Mouse (Mus musculus): ENCODE measurements around the gene Gm9837. TPM values are rescaled to one million over a fixed set of nuclear protein-coding genes. Genes with fewer than 3 reads are reported as not detected.

Gm9837 gene
- total and polyA plus RNA-seq, 3 experiments = not detected

DNA sequence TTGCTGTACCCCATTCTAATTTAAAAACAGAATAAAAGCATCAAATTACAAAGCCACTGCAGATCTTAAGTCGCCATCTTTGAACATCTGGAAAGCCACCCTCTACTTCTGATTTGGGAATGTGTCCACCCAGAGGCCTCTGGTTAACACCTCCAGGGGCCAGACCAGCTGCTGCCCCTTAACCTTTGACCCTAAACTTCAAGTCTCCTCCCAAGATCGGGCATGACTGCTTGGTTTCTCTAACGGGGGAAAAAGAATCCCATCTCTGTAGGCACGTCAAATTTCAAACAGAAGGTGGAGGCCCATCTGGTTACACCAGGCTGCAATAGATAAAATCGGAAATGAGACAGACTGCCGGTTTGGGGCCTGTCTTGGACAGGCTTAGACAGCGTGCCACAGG lies 7.6 kb upstream of the Gm9837 start:
- in situ Hi-C loops (cut with MboI; ENCODE audit: low pct_ligation_motif_present, low pct_unique_long_range_greater_than_20kb, low sequenced_read_pairs) = no loop called here

DNA sequence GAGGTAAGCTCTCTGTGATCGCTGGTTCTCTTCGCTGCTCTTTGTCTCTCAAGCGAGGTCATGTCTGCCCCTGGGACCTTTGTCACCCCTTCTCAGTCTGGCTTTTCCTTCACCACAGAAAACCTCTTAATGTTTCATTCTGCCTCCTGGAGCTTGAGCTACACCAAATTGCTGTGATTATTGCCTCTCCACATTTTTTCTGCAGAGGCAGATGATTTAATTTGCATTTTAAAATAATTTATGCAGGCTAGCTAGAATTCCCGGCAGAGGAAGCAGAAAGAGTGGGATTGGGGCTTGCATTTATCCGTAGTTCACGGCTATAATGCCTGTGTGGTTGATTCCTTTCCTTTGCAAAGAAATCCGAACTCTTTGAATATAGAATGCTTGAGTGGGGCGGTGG lies 5.3 kb upstream of the Gm9837 start:
- no peak overlapping the region for H3K9ac ChIP-seq (ENCODE audit: insufficient read depth, low read depth)
- in situ Hi-C loops (cut with MboI; ENCODE audit: low pct_ligation_motif_present, low pct_unique_long_range_greater_than_20kb, low sequenced_read_pairs) = no loop called here

More for the DNA sequence above, 7.6 kb upstream of the Gm9837 start:
- no peak overlapping the region for H3K4me2 ChIP-seq (ENCODE audit: insufficient read depth, low read depth, poor library complexity, severe bottlenecking)
- peaks cover 0 to 2% of the 10 kb centered on the region in 2 experiments for H3K36me3 ChIP-seq (replicated peaks in 1 of 2; ENCODE audit: control insufficient read depth in 1 of 2, insufficient read depth in 1 of 2, low read length in 1 of 2)
- dilution Hi-C loops (cut with MboI; ENCODE audit: extremely low pct_ligation_motif_present, extremely low pct_unique_long_range_greater_than_20kb, low sequenced_read_pairs) = no loop called here
- peaks cover 5% of the 10 kb centered on the region for H3K27me3 ChIP-seq (replicated peaks)
- no peak for DNase-seq (ENCODE audit: extremely low read depth)
- H3K9ac ChIP-seq (ENCODE audit: insufficient read depth, low read depth) = no peak overlapping the region
- H3K9me3 ChIP-seq (replicated peaks; ENCODE audit: low read length) = peaks cover 21% of the 10 kb centered on the region
- no peak overlapping the region for H3K27ac ChIP-seq (ENCODE audit: insufficient read depth, low read depth)
- TF ChIP-seq GABPA (IDR thresholded peaks at IDR 0.05; ENCODE audit: insufficient replicate concordance, low read depth, low read length) (no peak), POLR2A (IDR thresholded peaks at IDR 0.05; ENCODE audit: low read depth, low read length) (no peak), PAX5 (IDR thresholded peaks at IDR 0.05; ENCODE audit: low read length) (no peak), JUND (conservative IDR thresholded peaks at IDR 0.05; ENCODE audit: low read depth, low read length) (no peak), SIN3A (IDR thresholded peaks at IDR 0.05; ENCODE audit: low read length) (no peak), MAX (IDR thresholded peaks at IDR 0.05; ENCODE audit: low read length) (no peak), KAT2A (IDR thresholded peaks at IDR 0.05; ENCODE audit: insufficient replicate concordance, low read length) (no peak), BHLHE40 (IDR thresholded peaks at IDR 0.05; ENCODE audit: low read depth, low read length) (no peak), ETS1 (conservative IDR thresholded peaks at IDR 0.05; ENCODE audit: low read depth, low read length) (no peak), MAZ (IDR thresholded peaks at IDR 0.05; ENCODE audit: low read depth, low read length) (no peak), RCOR1 (conservative IDR thresholded peaks at IDR 0.05; ENCODE audit: low read depth, low read length) (no peak), E2F4 (IDR thresholded peaks at IDR 0.05; ENCODE audit: insufficient replicate concordance, low read depth, low read length) (no peak), POLR2AphosphoS2 (IDR thresholded peaks at IDR 0.05; ENCODE audit: low read depth, low read length) (no peak), ZKSCAN1 (IDR thresholded peaks at IDR 0.05; ENCODE audit: borderline replicate concordance, low read depth, low read length) (no peak), CTCF (conservative IDR thresholded peaks at IDR 0.05 in 1 of 2, IDR thresholded peaks at IDR 0.05 in 1 of 2; ENCODE audit: low read depth in 2 of 2, low read length in 2 of 2) (no peak), USF2 (conservative IDR thresholded peaks at IDR 0.05; ENCODE audit: low read depth, low read length) (no peak)
- no peak overlapping the region for H3K4me3 ChIP-seq (replicated peaks in 1 of 3; ENCODE audit: low read depth in 2 of 3, low read length in 2 of 3, poor library complexity in 1 of 3)
- H3K4me1 ChIP-seq (ENCODE audit: control insufficient read depth in 1 of 2, insufficient read depth in 2 of 2) = no peaks in the 10 kb centered on the region
- H3K79me2 ChIP-seq (replicated peaks; ENCODE audit: control insufficient read depth, extremely low read depth, insufficient read depth, poor library complexity, severe bottlenecking) = no peaks in the 10 kb centered on the region

More for the DNA sequence above, 5.3 kb upstream of the Gm9837 start:
- Histone ChIP-seq H3K79me2 (replicated peaks; ENCODE audit: control insufficient read depth, extremely low read depth, insufficient read depth, poor library complexity, severe bottlenecking) (no peaks in the 10 kb centered on the region), H3K4me3 (replicated peaks in 1 of 3; ENCODE audit: low read depth in 2 of 3, low read length in 2 of 3, poor library complexity in 1 of 3) (no peak overlapping the region), H3K27ac (ENCODE audit: insufficient read depth, low read depth) (no peak overlapping the region), H3K4me2 (ENCODE audit: insufficient read depth, low read depth, poor library complexity, severe bottlenecking) (peak overlapping the region; percentile 11; the same call in 1 of the 2 replicates), H3K9me3 (replicated peaks; ENCODE audit: low read length) (peaks cover 21% of the 10 kb centered on the region), H3K27me3 (replicated peaks) (peaks cover 9% of the 10 kb centered on the region), H3K36me3 (replicated peaks in 1 of 2; ENCODE audit: control insufficient read depth in 1 of 2, insufficient read depth in 1 of 2, low read length in 1 of 2) (peaks cover 0 to 2% of the 10 kb centered on the region in 2 experiments), H3K4me1 (ENCODE audit: control insufficient read depth in 1 of 2, insufficient read depth in 2 of 2) (no peaks in the 10 kb centered on the region)
- no peak for DNase-seq (ENCODE audit: extremely low read depth)
- dilution Hi-C loops (cut with MboI; ENCODE audit: extremely low pct_ligation_motif_present, extremely low pct_unique_long_range_greater_than_20kb, low sequenced_read_pairs) = no loop called here
- TF ChIP-seq UBTF (IDR thresholded peaks at IDR 0.05; ENCODE audit: low read depth, low read length) (no peak), MAX (IDR thresholded peaks at IDR 0.05; ENCODE audit: low read length) (no peak), IRF4 (IDR thresholded peaks at IDR 0.05; ENCODE audit: low read depth, low read length) (no peak), JUND (conservative IDR thresholded peaks at IDR 0.05; ENCODE audit: low read depth, low read length) (no peak), TBP (conservative IDR thresholded peaks at IDR 0.05; ENCODE audit: low read depth, low read length) (no peak), MAZ (IDR thresholded peaks at IDR 0.05; ENCODE audit: low read depth, low read length) (no peak), NRF1 (IDR thresholded peaks at IDR 0.05; ENCODE audit: low read depth, low read length) (no peak), SMC3 (IDR thresholded peaks at IDR 0.05; ENCODE audit: low read depth, low read length) (no peak), KAT2A (IDR thresholded peaks at IDR 0.05; ENCODE audit: insufficient replicate concordance, low read length) (no peak)

All from CH12.LX (cell line).